Mouse (Mus musculus) liver, adult 2 months (tissue): ENCODE data around the gene Eif3k.

Source experiments
- CTCF ChIP-seq: fragments of 200-500 bp; IDR thresholded peaks from 2 replicates; pipeline ENCODE4 v1.5.1; 2011; ENCODE audit warnings: low read depth, low read length, control low read depth
- POLR2A ChIP-seq: fragments of 200-500 bp; IDR thresholded peaks from 2 replicates; pipeline ENCODE4 v1.6.1; 2011; ENCODE audit warnings: low read length, control low read depth; ENCODE audit not compliant: insufficient read depth; ENCODE audit errors: extremely low read depth

DNA sequence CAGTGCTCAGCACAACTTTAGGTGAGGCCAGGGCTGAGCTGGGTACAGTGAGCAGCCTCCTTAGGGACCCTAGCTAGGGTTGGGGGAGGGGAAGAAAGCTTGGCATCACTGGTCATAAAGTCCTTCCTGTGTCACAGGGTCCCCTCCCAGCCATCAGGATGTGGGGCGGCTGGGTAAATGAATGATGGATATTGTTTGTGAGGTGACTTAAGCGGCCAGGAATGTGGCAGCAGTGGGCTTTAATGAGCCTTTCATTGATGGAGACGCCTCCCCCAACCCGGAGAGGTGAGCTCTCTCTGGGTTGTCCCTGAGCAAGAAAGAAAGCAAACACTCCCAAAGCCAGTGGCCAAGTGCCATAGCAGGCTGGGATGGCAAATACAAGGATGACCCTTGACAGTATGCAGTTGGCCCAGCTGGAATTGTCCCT is 57.8 kb downstream of the Eif3k start:
- TF ChIP-seq POLR2A, result no peak
- TF ChIP-seq CTCF, result no peak
